Mouse (Mus musculus) kidney, postnatal 36 days (tissue): ENCODE data around the gene Rab13.
"Not testable (repeated sequence)": the region's sequence is repeated elsewhere in the genome, so short reads cannot be mapped to it uniquely, and the experiment has no call there.

Experiments
- DNase-seq, 2 experiments: peaks; one replicate each; pipeline ENCODE4 v3.0.0; 2021 to 2022; ENCODE audit warnings: mixed read lengths in 2 of 2

The Rab13 gene

GRCm38 (mm10) chr3:90231075-90231474 lies 17.6 kb downstream of the Rab13 start:
- DNase-seq = no peak

GRCm38 (mm10) chr3:90231507-90232333 lies 18.2 kb downstream of the Rab13 start, which contains the start of gene Jtb:
Jtb (plus strand) TSS chr3:90231597.
- DNase-seq = peak; percentile 96 to 97

GRCm38 (mm10) chr3:90241251-90241650 lies 27.8 kb downstream of the Rab13 start:
- peak; percentile 55 to 64 for DNase-seq

GRCm38 (mm10) chr3:90241669-90242358 lies 28.3 kb downstream of the Rab13 start:
- DNase-seq = no peak

- peak; percentile 29 to 65 for DNase-seq
Observed at GRCm38 (mm10) chr3:90242984-90243775, 29.7 kb downstream of the Rab13 start, which contains the start of gene Creb3l4. Creb3l4 (minus strand) TSS chr3:90243512.

GRCm38 (mm10) chr3:90245406-90245805 lies 31.9 kb downstream of the Rab13 start:
- DNase-seq = no peak

- DNase-seq = no peak
Observed at GRCm38 (mm10) chr3:90247630-90247959, 34.1 kb downstream of the Rab13 start.

- DNase-seq = peak; percentile 96 to 98
Observed at GRCm38 (mm10) chr3:90247960-90248745, 34.7 kb downstream of the Rab13 start, which contains the start of gene Slc39a1. Slc39a1 (plus strand) TSS chr3:90248172.

- DNase-seq = peak; percentile 44 to 51
Observed at GRCm38 (mm10) chr3:90248746-90249100, 35.2 kb downstream of the Rab13 start.

GRCm38 (mm10) chr3:90250791-90251190 lies 37.3 kb downstream of the Rab13 start:
- DNase-seq = no peak

GRCm38 (mm10) chr3:90251731-90252226 lies 38.3 kb downstream of the Rab13 start:
- DNase-seq = not testable (repeated sequence)

- not testable (repeated sequence) for DNase-seq
Observed at GRCm38 (mm10) chr3:90252659-90253058, 39.2 kb downstream of the Rab13 start.

- DNase-seq = not testable (repeated sequence)
Observed at GRCm38 (mm10) chr3:90253174-90253573, 39.7 kb downstream of the Rab13 start.

GRCm38 (mm10) chr3:90253653-90254418 lies 40.3 kb downstream of the Rab13 start, which contains the start of gene Crtc2:
Crtc2 (plus strand) TSS chr3:90254163.
- peak; percentile 96 to 98 for DNase-seq

- DNase-seq = peak; percentile 61 to 79
Observed at GRCm38 (mm10) chr3:90254419-90255193, 41.1 kb downstream of the Rab13 start.

GRCm38 (mm10) chr3:90255194-90255565 lies 41.7 kb downstream of the Rab13 start:
- no peak for DNase-seq

- no peak for DNase-seq
Observed at GRCm38 (mm10) chr3:90255784-90256353, 42.4 kb downstream of the Rab13 start.

- DNase-seq = peak; percentile 69 to 81
Observed at GRCm38 (mm10) chr3:90256731-90257530, 43.4 kb downstream of the Rab13 start.

- peak; percentile 73 to 80 for DNase-seq
Observed at GRCm38 (mm10) chr3:90258521-90258920, 45.0 kb downstream of the Rab13 start.
